Mouse (Mus musculus) olfactory bulb, adult 2 months (tissue): Measurements from ENCODE around the gene Bank1.

Experiments
- CTCF ChIP-seq: fragments of 200-500 bp; IDR thresholded peaks from 2 replicates; pipeline ENCODE4 v1.5.1; 2012; ENCODE audit warnings: low read depth, mild to moderate bottlenecking, low read length, moderate library complexity; ENCODE audit not compliant: insufficient read depth
- POLR2A ChIP-seq: fragments of 200-500 bp; IDR thresholded peaks from 2 replicates; pipeline ENCODE4 v1.6.1; 2012; ENCODE audit warnings: mild to moderate bottlenecking, low read depth, low read length, moderate library complexity; ENCODE audit not compliant: insufficient read depth

DNA sequence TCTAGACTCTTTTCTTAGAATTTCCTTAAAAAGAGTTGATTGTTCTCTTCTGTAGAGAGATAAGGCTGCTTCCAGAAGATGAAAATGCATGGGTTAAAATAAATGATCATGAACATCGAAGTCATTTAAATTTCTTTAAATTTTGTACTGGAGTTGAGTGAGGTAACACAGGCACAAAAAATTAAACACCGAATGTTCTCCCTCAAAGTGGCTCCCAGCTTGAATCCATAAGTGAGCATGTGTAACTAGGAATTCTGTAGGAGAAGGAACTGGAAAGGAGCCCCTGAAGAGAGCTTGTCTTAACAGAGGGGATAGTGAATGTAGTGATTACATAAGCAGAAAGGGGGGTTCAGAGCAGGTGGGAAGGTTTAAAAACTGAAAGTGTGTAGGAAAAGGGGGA lies 285.8 kb downstream of the Bank1 start:
- no peak for TF ChIP-seq CTCF
- TF ChIP-seq POLR2A: no peak
